Mouse (Mus musculus) embryo, embryonic 9.5 days (tissue): Measurements from ENCODE around the gene Ccdc42.

Experiments used
- DNase-seq: peaks from one replicate; pipeline ENCODE4 v3.0.0-alpha.2; 2017; ENCODE audit errors: extremely low spot score

Ccdc42 gene

GRCm38 (mm10) chr11:68585890-68586289 lies 931 bp upstream of the Ccdc42 start:
- DNase-seq: peak; percentile 54

- peak; percentile 66 for DNase-seq
Measured at GRCm38 (mm10) chr11:68589055-68589809, 2.4 kb downstream of the Ccdc42 start.

GRCm38 (mm10) chr11:68591708-68592107 lies 4.9 kb downstream of the Ccdc42 start:
- peak; percentile 69 for DNase-seq

- DNase-seq: no peak
Measured at GRCm38 (mm10) chr11:68593247-68593646, 6.4 kb downstream of the Ccdc42 start.

- DNase-seq: no peak
Measured at GRCm38 (mm10) chr11:68597912-68598311, 11.1 kb downstream of the Ccdc42 start.

GRCm38 (mm10) chr11:68600551-68601021 lies 13.8 kb downstream of the Ccdc42 start:
- DNase-seq: peak; percentile 41

GRCm38 (mm10) chr11:68601486-68601991 lies 14.7 kb downstream of the Ccdc42 start:
- DNase-seq: peak; percentile 63

- peak; percentile 58 for DNase-seq
Measured at GRCm38 (mm10) chr11:68602200-68602931, 15.5 kb downstream of the Ccdc42 start.

GRCm38 (mm10) chr11:68607046-68607445 lies 20.2 kb downstream of the Ccdc42 start:
- no peak for DNase-seq

- no peak for DNase-seq
Measured at GRCm38 (mm10) chr11:68609910-68610566, 23.2 kb downstream of the Ccdc42 start.

GRCm38 (mm10) chr11:68610567-68610947 lies 23.7 kb downstream of the Ccdc42 start:
- DNase-seq: no peak

- DNase-seq: no peak
Measured at GRCm38 (mm10) chr11:68613071-68613711, 26.4 kb downstream of the Ccdc42 start.

- no peak for DNase-seq
Measured at GRCm38 (mm10) chr11:68622751-68623150, 35.9 kb downstream of the Ccdc42 start.

GRCm38 (mm10) chr11:68623225-68623870 lies 36.5 kb downstream of the Ccdc42 start:
- peak; percentile 77 for DNase-seq

- DNase-seq: no peak
Measured at GRCm38 (mm10) chr11:68623871-68624258, 37.0 kb downstream of the Ccdc42 start.

- DNase-seq: no peak
Measured at GRCm38 (mm10) chr11:68631611-68632316, 44.9 kb downstream of the Ccdc42 start.

GRCm38 (mm10) chr11:68637861-68638615 lies 51.2 kb downstream of the Ccdc42 start:
- DNase-seq: peak; percentile 42

GRCm38 (mm10) chr11:68641361-68641760 lies 54.5 kb downstream of the Ccdc42 start:
- DNase-seq: no peak

- DNase-seq: no peak
Measured at GRCm38 (mm10) chr11:68644781-68645180, 58.0 kb downstream of the Ccdc42 start.
